Comparison of ENCODE assay signal across 17 mouse cellular contexts in genomic region chr1:64928542-64928941, GRCm38 (mm10). TPM values are rescaled to one million over a fixed set of nuclear protein-coding genes. Genes with fewer than 3 reads are reported as not detected.
A peak's percentile ranks its signal among the peaks of the same experiment; 100 is the strongest.
DNase-seq lines count a peak whose midpoint lies in the region; ATAC-seq lines count a peak whose summit lies in the region.
"Had no signal": no experiment of that assay in that cellular context is flagged by ENCODE, and none has a peak within 500 bp of the region (broad histone marks: within the 10 kb centered on the region; RNA-seq: fewer than 3 reads in every experiment).

No protein-coding gene starts in this region.

- no peaks in the 10 kb centered on the region for H3K9me3 ChIP-seq in forebrain, embryonic 11.5 days (ENCODE audit: control insufficient read depth, low read length)
- H3K9me3 ChIP-seq: embryonic facial prominence, embryonic 15.5 days; forebrain, embryonic 13.5 days; heart, embryonic 13.5 days; intestine, embryonic 15.5 days had no signal

- no peak overlapping the region for H3K27ac ChIP-seq in forebrain, embryonic 11.5 days (ENCODE audit: low read depth, low read length)
- H3K27ac ChIP-seq: embryonic facial prominence, embryonic 15.5 days; forebrain, embryonic 13.5 days; heart, embryonic 13.5 days; intestine, embryonic 15.5 days; left cerebral cortex, adult 2 months had no signal

- H3K4me2 ChIP-seq in forebrain, embryonic 11.5 days (ENCODE audit: low read depth, low read length, severe bottlenecking), result no peak overlapping the region
- H3K4me2 ChIP-seq: embryonic facial prominence, embryonic 15.5 days; forebrain, embryonic 13.5 days; heart, embryonic 13.5 days; intestine, embryonic 15.5 days; midbrain, embryonic 11.5 days had no signal

- H3K36me3 ChIP-seq in forebrain, embryonic 11.5 days (ENCODE audit: control insufficient read depth, insufficient read depth, low read length), result no peaks in the 10 kb centered on the region
- H3K36me3 ChIP-seq: embryonic facial prominence, embryonic 15.5 days; intestine, embryonic 15.5 days had no signal

- H3K4me1 ChIP-seq in forebrain, embryonic 11.5 days (replicated peaks; ENCODE audit: control insufficient read depth, insufficient read depth, low read length), result no peaks in the 10 kb centered on the region; the same call in 1 of the 2 replicates
- H3K4me1 ChIP-seq: embryonic facial prominence, embryonic 15.5 days; intestine, embryonic 15.5 days had no signal

- H3K9ac ChIP-seq in forebrain, embryonic 11.5 days (ENCODE audit: low read length), result no peak overlapping the region
- H3K9ac ChIP-seq: embryonic facial prominence, embryonic 15.5 days; forebrain, embryonic 13.5 days; heart, embryonic 13.5 days; intestine, embryonic 15.5 days had no signal

- 96% methylated on average over 3 of the region's 3 CpGs for WGBS in forebrain, embryonic 11.5 days

- H3K27me3 ChIP-seq in forebrain, embryonic 11.5 days (ENCODE audit: control insufficient read depth, insufficient read depth, low read length), result no peaks in the 10 kb centered on the region
- H3K27me3 ChIP-seq: embryonic facial prominence, embryonic 15.5 days; heart, embryonic 13.5 days; intestine, embryonic 15.5 days had no signal

- no peak overlapping the region for H3K4me3 ChIP-seq in forebrain, embryonic 11.5 days (ENCODE audit: low read depth, low read length)
- H3K4me3 ChIP-seq: embryonic facial prominence, embryonic 15.5 days; forebrain, embryonic 13.5 days; heart, embryonic 13.5 days; intestine, embryonic 15.5 days; left cerebral cortex, adult 2 months had no signal

- intact Hi-C loops in left cerebral cortex, postnatal 4 days (cut with DNase I), result no loop called here

- DNase-seq in kidney, adult 9 months, result peak; percentile 17
- no peak for DNase-seq in kidney, postnatal 14 days
- peak; percentile 81 for DNase-seq in A20 (ENCODE audit: low read depth, low spot score)
- no peak for DNase-seq in left cerebral cortex, postnatal 4 days
- no peak for DNase-seq in urinary bladder, postnatal 36 days (ENCODE audit: low spot score in 2 of 2)
- DNase-seq in forebrain, embryonic 11.5 days (ENCODE audit: low spot score), result no peak
- DNase-seq: adrenal gland, postnatal 14 days; gastrocnemius, postnatal 10 days; kidney, postnatal 25 days had no signal

- ATAC-seq in common myeloid progenitor, adult 5-6 weeks (replicated peaks; ENCODE audit: low read depth, poor library complexity, severe bottlenecking), result peak; percentile 54
- ATAC-seq in megakaryocyte progenitor cell, adult 5-6 weeks (replicated peaks; ENCODE audit: poor library complexity), result peak; percentile 66
- ATAC-seq in forebrain, embryonic 11.5 days (replicated peaks; ENCODE audit: low FRiP score), result no peak
- ATAC-seq: forebrain, embryonic 13.5 days; intestine, embryonic 15.5 days had no signal

RNA-seq across cellular contexts. Expression of gene Plekhm3, which starts 28.1 kb away (rescaled TPM):
- 6.2 and 8.7 TPM in 2 replicates for total RNA-seq in common myeloid progenitor, adult 5-6 weeks (2017)
- 8.2 and 9.2 TPM in 2 replicates for total RNA-seq in megakaryocyte progenitor cell, adult 5-6 weeks (2015)
- 3.3 and 3.5 TPM in 2 replicates for total RNA-seq in megakaryocyte progenitor cell, adult 5-6 weeks (2017)
- 10 to 100 TPM; 22.2 to 25.2 TPM for total RNA-seq in left cerebral cortex, postnatal 4 days (2021)
- polyA plus RNA-seq in forebrain, embryonic 11.5 days (2014; fragmentation: Nextera tagmentation; extraction: Ambion mirVana), result 6.5 and 7.2 TPM in 2 replicates

Comparison
In these comparisons a context has a peak if more than half of its experiments do, and no peak if none do; other contexts are left out.
1. DNase-seq: peak in kidney, adult 9 months (single experiment) and A20 (single experiment); none in kidney, postnatal 14 days (single experiment), left cerebral cortex, postnatal 4 days (single experiment), urinary bladder, postnatal 36 days (0 of 2) and forebrain, embryonic 11.5 days (single experiment).